Mouse (Mus musculus) midbrain, embryonic 13.5 days (tissue): ENCODE results near the gene Cd53. TPM values are rescaled to one million over a fixed set of nuclear protein-coding genes. Genes with fewer than 3 reads are reported as not detected.
A peak's percentile ranks its signal among the peaks of the same experiment; 100 is the strongest.

Experiments
- ATAC-seq: fragments of 200-750 bp; cut with Nextera tagmentation; 2 replicates; pipeline ENCODE4 v1.8.0; 2017; ENCODE audit warnings: mild to moderate bottlenecking, moderate TSS enrichment, moderate library complexity
- H3K27ac ChIP-seq: fragments of 300-500 bp; sonication (generic); 2 replicates; pipeline ENCODE4 v1.5.1; 2015; ENCODE audit warnings: inconsistent platforms, mild to moderate bottlenecking, moderate library complexity
- H3K27me3 ChIP-seq: fragments of 300-500 bp; sonication (generic); 2 replicates; pipeline ENCODE4 v1.6.1; 2015; ENCODE audit warnings: mild to moderate bottlenecking, inconsistent platforms
- H3K36me3 ChIP-seq: fragments of 300-500 bp; sonication (generic); 2 replicates; pipeline ENCODE4 v1.6.1; 2015; ENCODE audit warnings: mild to moderate bottlenecking, inconsistent platforms
- H3K4me1 ChIP-seq: fragments of 300-500 bp; sonication (generic); replicated peaks from 2 replicates; pipeline ENCODE4 v1.6.1; 2015; ENCODE audit warnings: inconsistent platforms
- H3K4me2 ChIP-seq: fragments of 300-500 bp; sonication (generic); replicated peaks from 2 replicates; pipeline ENCODE4 v1.6.1; 2015; ENCODE audit warnings: moderate library complexity, mild to moderate bottlenecking, inconsistent platforms
- H3K4me3 ChIP-seq: fragments of 300-500 bp; sonication (generic); replicated peaks from 2 replicates; pipeline ENCODE4 v1.5.1; 2015; ENCODE audit warnings: mild to moderate bottlenecking, inconsistent platforms
- H3K9ac ChIP-seq: fragments of 300-500 bp; sonication (generic); replicated peaks from 2 replicates; pipeline ENCODE4 v1.6.1; 2015; ENCODE audit warnings: mild to moderate bottlenecking, inconsistent platforms
- H3K9me3 ChIP-seq: fragments of 300-500 bp; sonication (generic); 2 replicates; pipeline ENCODE4 v1.6.1; 2016; ENCODE audit warnings: mild to moderate bottlenecking, inconsistent platforms
- WGBS: fragments of 180-500 bp; shearing (Covaris S2); methylation state at CpG from one replicate; pipeline ENCODE4 v1.1.7; 2015; 5-methylcytosine and 5-hydroxymethylcytosine counted together
- polyA plus RNA-seq: library from polyadenylated mRNA; unstranded; fragments of >200 nt; fragmentation: Nextera tagmentation; extraction: Ambion mirVana; gene quantifications from 2 replicates; pipeline ENCODE4 v1.2.1, GENCODE M21; 2015

The Cd53 gene
- polyA plus RNA-seq, result 3.8 and 4.7 TPM in 2 replicates

- no peak within 1 kb of the TSS for H3K27ac ChIP-seq
- no peak within 1 kb of the TSS for H3K4me3 ChIP-seq
- no peaks in the 10 kb centered on the region for H3K36me3 ChIP-seq
- H3K27me3 ChIP-seq, result no peaks in the 10 kb centered on the region
- no peak within 1 kb of the TSS for H3K9ac ChIP-seq
- no peaks in the 10 kb centered on the region for H3K9me3 ChIP-seq
- no peaks in the 10 kb centered on the region for H3K4me1 ChIP-seq
- H3K4me2 ChIP-seq, result no peak within 1 kb of the TSS
- ATAC-seq, result no peak
- 88% methylated on average over 2 of the region's 2 CpGs for WGBS
These were observed at the start of gene Cd53 for GRCm38 (mm10) chr3:106789930-106790329. Cd53 (minus strand) TSS chr3:106790149.

GRCm38 (mm10) chr3:106832107-106832506 is 42.2 kb upstream of the Cd53 start:
- peaks cover 3% of the 10 kb centered on the region; the same call in 1 of the 2 replicates for H3K9me3 ChIP-seq
- H3K4me1 ChIP-seq, result no peaks in the 10 kb centered on the region
- no peak overlapping the region for H3K4me3 ChIP-seq
- H3K9ac ChIP-seq, result no peak overlapping the region
- H3K27ac ChIP-seq, result no peak overlapping the region
- WGBS, result 75% methylated on average over 1 of the region's 1 CpGs
- no peak for ATAC-seq
- no peaks in the 10 kb centered on the region for H3K27me3 ChIP-seq
- H3K36me3 ChIP-seq, result no peaks in the 10 kb centered on the region
- no peak overlapping the region for H3K4me2 ChIP-seq

GRCm38 (mm10) chr3:106826187-106826586 is 36.2 kb upstream of the Cd53 start, which contains the start of gene Olfr266:
Olfr266 (minus strand) TSS chr3:106826287.
- Histone ChIP-seq H3K4me2 (no peak within 1 kb of the TSS), H3K36me3 (no peaks in the 10 kb centered on the region), H3K27me3 (no peaks in the 10 kb centered on the region), H3K9me3 (no peaks in the 10 kb centered on the region), H3K27ac (no peak within 1 kb of the TSS), H3K4me3 (no peak within 1 kb of the TSS), H3K4me1 (no peaks in the 10 kb centered on the region), H3K9ac (no peak within 1 kb of the TSS)
- ATAC-seq, result no peak
- 89% methylated on average over 1 of the region's 1 CpGs for WGBS

- ATAC-seq, result no peak
- Histone ChIP-seq H3K4me2 (no peak overlapping the region), H3K9me3 (no peaks in the 10 kb centered on the region), H3K27ac (no peak overlapping the region), H3K27me3 (no peaks in the 10 kb centered on the region), H3K36me3 (no peaks in the 10 kb centered on the region), H3K4me1 (no peaks in the 10 kb centered on the region), H3K9ac (no peak overlapping the region), H3K4me3 (no peak overlapping the region)
- WGBS, result 82% methylated on average over 2 of the region's 2 CpGs
These were observed 27.7 kb upstream of the Cd53 start for GRCm38 (mm10) chr3:106817676-106818075.

- H3K4me3 ChIP-seq, result no peak overlapping the region
- H3K9me3 ChIP-seq, result no peaks in the 10 kb centered on the region
- WGBS, result 71% methylated on average over 2 of the region's 2 CpGs
- ATAC-seq, result no peak
- H3K4me2 ChIP-seq, result no peak overlapping the region
- H3K36me3 ChIP-seq, result no peaks in the 10 kb centered on the region
- no peak overlapping the region for H3K9ac ChIP-seq
- no peaks in the 10 kb centered on the region for H3K27me3 ChIP-seq
- H3K27ac ChIP-seq, result no peak overlapping the region
- H3K4me1 ChIP-seq, result no peaks in the 10 kb centered on the region
These were observed 19.2 kb upstream of the Cd53 start for GRCm38 (mm10) chr3:106808972-106809695.

- Histone ChIP-seq H3K9ac (no peak overlapping the region), H3K4me1 (no peaks in the 10 kb centered on the region), H3K4me3 (no peak overlapping the region), H3K9me3 (no peaks in the 10 kb centered on the region), H3K4me2 (no peak overlapping the region), H3K36me3 (no peaks in the 10 kb centered on the region), H3K27me3 (no peaks in the 10 kb centered on the region), H3K27ac (no peak overlapping the region)
- ATAC-seq, result no peak
These were observed 8.1 kb upstream of the Cd53 start for GRCm38 (mm10) chr3:106798079-106798478.

GRCm38 (mm10) chr3:106788440-106788887 is 1.5 kb downstream of the Cd53 start:
- Histone ChIP-seq H3K9ac (no peak overlapping the region), H3K36me3 (no peaks in the 10 kb centered on the region), H3K4me1 (no peaks in the 10 kb centered on the region), H3K4me3 (no peak overlapping the region), H3K27ac (no peak overlapping the region), H3K4me2 (no peak overlapping the region), H3K27me3 (no peaks in the 10 kb centered on the region), H3K9me3 (no peaks in the 10 kb centered on the region)
- no peak for ATAC-seq
- 67% methylated on average over 2 of the region's 2 CpGs for WGBS

- H3K27ac ChIP-seq, result no peak overlapping the region
- no peaks in the 10 kb centered on the region for H3K9me3 ChIP-seq
- no peak overlapping the region for H3K4me3 ChIP-seq
- H3K4me1 ChIP-seq, result no peaks in the 10 kb centered on the region
- no peaks in the 10 kb centered on the region for H3K27me3 ChIP-seq
- H3K4me2 ChIP-seq, result no peak overlapping the region
- no peak for ATAC-seq
- no peaks in the 10 kb centered on the region for H3K36me3 ChIP-seq
- H3K9ac ChIP-seq, result no peak overlapping the region
These were observed 2.0 kb downstream of the Cd53 start for GRCm38 (mm10) chr3:106787972-106788371.

- Histone ChIP-seq H3K27ac (no peak overlapping the region), H3K4me1 (no peaks in the 10 kb centered on the region), H3K4me2 (no peak overlapping the region), H3K27me3 (no peaks in the 10 kb centered on the region), H3K9ac (no peak overlapping the region), H3K9me3 (no peaks in the 10 kb centered on the region), H3K4me3 (no peak overlapping the region), H3K36me3 (no peaks in the 10 kb centered on the region)
- no peak for ATAC-seq
- 76% methylated on average over 3 of the region's 3 CpGs for WGBS
These were observed 4.8 kb downstream of the Cd53 start for GRCm38 (mm10) chr3:106785130-106785529.

GRCm38 (mm10) chr3:106771834-106772233 is 18.1 kb downstream of the Cd53 start:
- Histone ChIP-seq H3K4me1 (no peaks in the 10 kb centered on the region), H3K4me2 (no peak overlapping the region), H3K9me3 (no peaks in the 10 kb centered on the region), H3K9ac (no peak overlapping the region), H3K27me3 (no peaks in the 10 kb centered on the region), H3K27ac (no peak overlapping the region), H3K36me3 (no peaks in the 10 kb centered on the region), H3K4me3 (no peak overlapping the region)
- no peak for ATAC-seq
- 93% methylated on average over 1 of the region's 1 CpGs for WGBS

- no peak for ATAC-seq
These were observed 34.1 kb downstream of the Cd53 start for GRCm38 (mm10) chr3:106755898-106756297.

GRCm38 (mm10) chr3:106722028-106722945 is 67.7 kb downstream of the Cd53 start:
- H3K9ac ChIP-seq, result peak overlapping the region; percentile 65
- H3K9me3 ChIP-seq, result peaks cover 4% of the 10 kb centered on the region
- peaks cover 3% of the 10 kb centered on the region; the same call in 1 of the 2 replicates for H3K4me1 ChIP-seq
- WGBS, result 2% methylated on average over 33 of the region's 33 CpGs
- H3K4me3 ChIP-seq, result peak overlapping the region; percentile 64
- H3K27ac ChIP-seq, result peak overlapping the region; percentile 90
- peak overlapping the region; percentile 63 for H3K4me2 ChIP-seq
- peaks cover 4% of the 10 kb centered on the region; the same call in 1 of the 2 replicates for H3K36me3 ChIP-seq
- H3K27me3 ChIP-seq, result peaks cover 9% of the 10 kb centered on the region
- peak; percentile 97 for ATAC-seq

More at GRCm38 (mm10) chr3:106755898-106756297, 34.1 kb downstream of the Cd53 start:
- H3K36me3 ChIP-seq, result no peaks in the 10 kb centered on the region
- no peaks in the 10 kb centered on the region for H3K9me3 ChIP-seq
- no peak overlapping the region for H3K4me2 ChIP-seq
- no peak overlapping the region for H3K27ac ChIP-seq
- no peak overlapping the region for H3K9ac ChIP-seq
- 78% methylated on average over 1 of the region's 1 CpGs for WGBS
- no peaks in the 10 kb centered on the region for H3K27me3 ChIP-seq
- no peaks in the 10 kb centered on the region for H3K4me1 ChIP-seq
- no peak overlapping the region for H3K4me3 ChIP-seq
